Mouse (Mus musculus) heart, embryonic 16.5 days (tissue): ENCODE measurements around the gene Slc35c2. TPM values are rescaled to one million over a fixed set of nuclear protein-coding genes. Genes with fewer than 3 reads are reported as not detected.
A peak's percentile ranks its signal among the peaks of the same experiment; 100 is the strongest.

ENCODE experiments used
- ATAC-seq: fragments of 200-750 bp; cut with Nextera tagmentation; replicated peaks from 2 replicates; pipeline ENCODE4 v1.8.0; 2017; ENCODE audit warnings: moderate number of reproducible peaks; ENCODE audit not compliant: insufficient read depth, low FRiP score; ENCODE audit errors: extremely low read depth
- H3K27ac ChIP-seq: fragments of 300-500 bp; sonication (generic); 2 replicates; pipeline ENCODE4 v1.5.1; 2014; ENCODE audit warnings: mild to moderate bottlenecking, low read length, control low read depth, moderate library complexity
- H3K27me3 ChIP-seq: fragments of 300-500 bp; sonication (generic); 2 replicates; pipeline ENCODE4 v1.6.1; 2014; ENCODE audit warnings: low read length, mixed read lengths; ENCODE audit not compliant: control insufficient read depth, insufficient read depth
- H3K36me3 ChIP-seq: fragments of 300-500 bp; sonication (generic); 2 replicates; pipeline ENCODE4 v1.6.1; 2014; ENCODE audit not compliant: control insufficient read depth, insufficient read depth
- H3K4me1 ChIP-seq: fragments of 300-500 bp; sonication (generic); 2 replicates; pipeline ENCODE4 v1.6.1; 2014; ENCODE audit warnings: low read length, mixed read lengths; ENCODE audit not compliant: control insufficient read depth, insufficient read depth
- H3K4me2 ChIP-seq: fragments of 300-500 bp; sonication (generic); 2 replicates; pipeline ENCODE4 v1.6.1; 2014; ENCODE audit warnings: low read depth, mild to moderate bottlenecking, control low read depth, low read length
- H3K4me3 ChIP-seq: fragments of 300-500 bp; sonication (generic); 2 replicates; pipeline ENCODE4 v1.5.1; 2014; ENCODE audit warnings: mild to moderate bottlenecking, control low read depth, low read length
- H3K9ac ChIP-seq: fragments of 300-500 bp; sonication (generic); 2 replicates; pipeline ENCODE4 v1.6.1; 2014; ENCODE audit warnings: low read length, control low read depth
- H3K9me3 ChIP-seq: fragments of 300-500 bp; sonication (generic); replicated peaks from 2 replicates; pipeline ENCODE4 v1.6.1; 2016; ENCODE audit warnings: low read length; ENCODE audit not compliant: control insufficient read depth
- WGBS: fragments of 180-500 bp; shearing (Covaris S2); extraction: QIAGEN DNeasy Blood & Tissue Kit; methylation state at CpG from one replicate; pipeline ENCODE4 v1.1.7; 2014; 5-methylcytosine and 5-hydroxymethylcytosine counted together
- polyA plus RNA-seq: library from polyadenylated mRNA; unstranded; fragments of >200 nt; fragmentation: Nextera tagmentation; extraction: Ambion mirVana; gene quantifications from 2 replicates; pipeline ENCODE4 v1.2.1, GENCODE M21; 2015

The Slc35c2 gene
- polyA plus RNA-seq, 1 experiment from 2014 or later: 40.4 TPM

- no peak overlapping the region for H3K4me3 ChIP-seq
- H3K36me3 ChIP-seq: no peaks in the 10 kb centered on the region
- no peaks in the 10 kb centered on the region for H3K9me3 ChIP-seq
- H3K9ac ChIP-seq: no peak overlapping the region
- H3K27me3 ChIP-seq: peaks cover 76% of the 10 kb centered on the region
- no peak overlapping the region for H3K27ac ChIP-seq
- ATAC-seq: no peak
- 3% methylated on average over 13 of the region's 13 CpGs for WGBS
- no peaks in the 10 kb centered on the region for H3K4me1 ChIP-seq
- no peak overlapping the region for H3K4me2 ChIP-seq
These were observed 45.1 kb downstream of the Slc35c2 start for GRCm38 (mm10) chr2:165242575-165242974.

- 39% methylated on average over 7 of the region's 7 CpGs for WGBS
- no peak for ATAC-seq
- no peaks in the 10 kb centered on the region for H3K4me1 ChIP-seq
- H3K27ac ChIP-seq: no peak overlapping the region
- no peak overlapping the region for H3K9ac ChIP-seq
- no peak overlapping the region for H3K4me2 ChIP-seq
- no peaks in the 10 kb centered on the region for H3K36me3 ChIP-seq
- no peak overlapping the region for H3K4me3 ChIP-seq
- no peaks in the 10 kb centered on the region for H3K9me3 ChIP-seq
- peaks cover 76% of the 10 kb centered on the region for H3K27me3 ChIP-seq
These were observed 45.9 kb downstream of the Slc35c2 start for GRCm38 (mm10) chr2:165241786-165242185.

GRCm38 (mm10) chr2:165240371-165240770, 47.3 kb downstream of the Slc35c2 start:
- no peak overlapping the region for H3K4me2 ChIP-seq
- H3K4me3 ChIP-seq: no peak overlapping the region
- no peak overlapping the region for H3K9ac ChIP-seq
- no peak overlapping the region for H3K27ac ChIP-seq
- H3K4me1 ChIP-seq: no peaks in the 10 kb centered on the region
- H3K36me3 ChIP-seq: no peaks in the 10 kb centered on the region
- H3K9me3 ChIP-seq: no peaks in the 10 kb centered on the region
- no peak for ATAC-seq
- 15% methylated on average over 8 of the region's 8 CpGs for WGBS
- H3K27me3 ChIP-seq: peaks cover 84% of the 10 kb centered on the region

- no peak for ATAC-seq
- peaks cover 5% of the 10 kb centered on the region; the same call in 1 of the 2 replicates for H3K4me1 ChIP-seq
- no peak overlapping the region for H3K27ac ChIP-seq
- H3K4me2 ChIP-seq: no peak overlapping the region
- peaks cover 89% of the 10 kb centered on the region for H3K27me3 ChIP-seq
- no peaks in the 10 kb centered on the region for H3K36me3 ChIP-seq
- H3K9me3 ChIP-seq: no peaks in the 10 kb centered on the region
- H3K4me3 ChIP-seq: no peak overlapping the region
- H3K9ac ChIP-seq: no peak overlapping the region
- 13% methylated on average over 15 of the region's 15 CpGs for WGBS
These were observed 48.0 kb downstream of the Slc35c2 start for GRCm38 (mm10) chr2:165239533-165240144.

- no peak for ATAC-seq
- Histone ChIP-seq H3K27me3 (peaks cover 94% of the 10 kb centered on the region), H3K9me3 (no peaks in the 10 kb centered on the region), H3K4me1 (peaks cover 10% of the 10 kb centered on the region; the same call in 1 of the 2 replicates), H3K4me2 (no peak overlapping the region), H3K27ac (no peak overlapping the region), H3K9ac (no peak overlapping the region), H3K4me3 (no peak overlapping the region), H3K36me3 (no peaks in the 10 kb centered on the region)
- 10% methylated on average over 12 of the region's 12 CpGs for WGBS
These were observed 49.1 kb downstream of the Slc35c2 start for GRCm38 (mm10) chr2:165238416-165239145.

- peaks cover 96% of the 10 kb centered on the region for H3K27me3 ChIP-seq
- H3K4me2 ChIP-seq: peak within 1 kb of the TSS; percentile 79
- peaks cover 10% of the 10 kb centered on the region; the same call in 1 of the 2 replicates for H3K4me1 ChIP-seq
- H3K9ac ChIP-seq: peak within 1 kb of the TSS; percentile 58
- ATAC-seq: peak; percentile 49; the same call in 1 of the 2 replicates
- no peaks in the 10 kb centered on the region for H3K9me3 ChIP-seq
- WGBS: 1% methylated on average over 53 of the region's 60 CpGs
- H3K4me3 ChIP-seq: peak within 1 kb of the TSS; percentile 63
- H3K27ac ChIP-seq: no peak within 1 kb of the TSS
- H3K36me3 ChIP-seq: no peaks in the 10 kb centered on the region
These were observed 52.9 kb downstream of the Slc35c2 start, which contains the start of gene Cdh22 for GRCm38 (mm10) chr2:165234613-165235291. Gene Cdh22, minus strand, starts transcription at chr2:165234853.

- H3K27me3 ChIP-seq: peaks cover 96% of the 10 kb centered on the region
- no peak for ATAC-seq
- 1% methylated on average over 40 of the region's 41 CpGs for WGBS
- no peaks in the 10 kb centered on the region for H3K9me3 ChIP-seq
- H3K36me3 ChIP-seq: no peaks in the 10 kb centered on the region
- H3K9ac ChIP-seq: peak overlapping the region; percentile 58
- peaks cover 10% of the 10 kb centered on the region; the same call in 1 of the 2 replicates for H3K4me1 ChIP-seq
- peak overlapping the region; percentile 63 for H3K4me3 ChIP-seq
- peak overlapping the region; percentile 79 for H3K4me2 ChIP-seq
- no peak overlapping the region for H3K27ac ChIP-seq
These were observed 53.4 kb downstream of the Slc35c2 start for GRCm38 (mm10) chr2:165234291-165234612.

- ATAC-seq: no peak
- no peaks in the 10 kb centered on the region for H3K36me3 ChIP-seq
- no peaks in the 10 kb centered on the region for H3K9me3 ChIP-seq
- WGBS: 1% methylated on average over 75 of the region's 82 CpGs
- peaks cover 10% of the 10 kb centered on the region; the same call in 1 of the 2 replicates for H3K4me1 ChIP-seq
- H3K27me3 ChIP-seq: peaks cover 96% of the 10 kb centered on the region
- peak overlapping the region; percentile 79 for H3K4me2 ChIP-seq
- peak overlapping the region; percentile 58 for H3K9ac ChIP-seq
- H3K4me3 ChIP-seq: peak overlapping the region; percentile 63
- H3K27ac ChIP-seq: no peak overlapping the region
These were observed 54.0 kb downstream of the Slc35c2 start for GRCm38 (mm10) chr2:165233491-165234290.
